Mouse (Mus musculus) small intestine, adult 2 months (tissue): ENCODE measurements around the gene Ppard.

Experiments
- CTCF ChIP-seq: fragments of 200-500 bp; IDR thresholded peaks from 2 replicates; pipeline ENCODE4 v1.5.1; 2012; ENCODE audit warnings: low read depth, mild to moderate bottlenecking, control low read depth, inconsistent platforms, low read length, moderate library complexity, mixed read lengths; ENCODE audit not compliant: insufficient replicate concordance, insufficient read length; ENCODE audit errors: extremely low read depth
- POLR2A ChIP-seq: fragments of 200-500 bp; IDR thresholded peaks from 2 replicates; pipeline ENCODE4 v1.6.1; 2012; ENCODE audit warnings: low read depth, mild to moderate bottlenecking, control low read depth, inconsistent platforms, low read length, moderate library complexity

GRCm38 (mm10) chr17:28232475-28233060 lies at the start of gene Ppard:
- peak; percentile 96 for TF ChIP-seq CTCF
- TF ChIP-seq POLR2A, result peak; percentile 88; the same call in 1 of the 2 replicates
